Mouse (Mus musculus) thymus, postnatal 10 days (tissue): Measurements from ENCODE around the gene Rasl10b.

Experiments used
- DNase-seq, 2 experiments: peaks; one replicate each; pipeline ENCODE4 v3.0.0; 2021; ENCODE audit warnings: low spot score in 2 of 2

Rasl10b gene

GRCm38 (mm10) chr11:83432533-83432932 lies 23.6 kb downstream of the Rasl10b start:
- no peak for DNase-seq

GRCm38 (mm10) chr11:83437377-83437776 lies 28.4 kb downstream of the Rasl10b start, which contains the start of gene 1700020L24Rik:
1700020L24Rik (plus strand) TSS chr11:83437677.
- DNase-seq: no peak

- no peak for DNase-seq
Measured at GRCm38 (mm10) chr11:83439426-83440060, 30.6 kb downstream of the Rasl10b start.

- DNase-seq: peak; percentile 78 to 91
Measured at GRCm38 (mm10) chr11:83440081-83441064, 31.4 kb downstream of the Rasl10b start.

GRCm38 (mm10) chr11:83441235-83441634 lies 32.3 kb downstream of the Rasl10b start:
- no peak for DNase-seq

GRCm38 (mm10) chr11:83442596-83443267 lies 33.8 kb downstream of the Rasl10b start:
- peak; percentile 28 to 64 for DNase-seq

GRCm38 (mm10) chr11:83443824-83444223 lies 34.9 kb downstream of the Rasl10b start:
- no peak for DNase-seq

GRCm38 (mm10) chr11:83445001-83445400 lies 36.1 kb downstream of the Rasl10b start:
- DNase-seq: no peak

DNA sequence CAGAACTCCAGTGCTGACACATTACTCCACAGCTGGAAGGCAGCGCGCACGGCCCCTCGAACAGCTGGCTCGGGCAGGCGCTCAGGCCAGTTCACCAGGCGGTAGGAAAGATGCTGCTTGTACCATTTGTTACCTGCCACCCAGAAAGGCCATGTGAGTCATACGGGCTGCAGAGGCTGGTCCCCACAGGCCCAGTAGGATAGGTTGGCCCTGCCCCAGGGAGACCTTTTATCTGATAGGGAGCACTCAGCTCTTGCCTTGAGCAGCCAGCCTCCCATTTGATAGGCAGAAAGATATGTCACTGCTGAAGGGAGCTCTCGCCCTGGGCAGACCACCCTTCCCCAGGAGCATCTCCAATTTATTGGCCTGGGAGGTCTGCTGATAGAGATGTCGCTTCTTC lies 38.7 kb downstream of the Rasl10b start:
- DNase-seq: no peak

- no peak for DNase-seq
Measured at GRCm38 (mm10) chr11:83448021-83448926, 39.3 kb downstream of the Rasl10b start.

DNA sequence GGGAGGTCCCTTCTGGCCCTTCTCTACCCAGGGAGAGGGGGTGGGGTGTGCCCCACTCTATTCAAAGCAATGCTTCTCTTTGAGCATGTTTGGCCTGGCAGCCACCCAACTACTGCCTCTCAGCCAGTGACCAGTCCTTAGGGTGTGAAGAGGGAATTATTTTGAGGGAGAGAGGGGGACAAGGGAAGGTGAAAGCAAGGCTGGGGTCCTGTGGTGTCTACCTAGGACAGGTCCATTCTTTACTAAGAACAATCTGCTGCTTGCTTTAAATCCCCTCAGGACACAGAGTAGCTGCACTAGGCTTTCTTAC lies 39.9 kb downstream of the Rasl10b start:
- DNase-seq: no peak

- no peak for DNase-seq
Measured at GRCm38 (mm10) chr11:83449298-83449697, 40.4 kb downstream of the Rasl10b start.

DNA sequence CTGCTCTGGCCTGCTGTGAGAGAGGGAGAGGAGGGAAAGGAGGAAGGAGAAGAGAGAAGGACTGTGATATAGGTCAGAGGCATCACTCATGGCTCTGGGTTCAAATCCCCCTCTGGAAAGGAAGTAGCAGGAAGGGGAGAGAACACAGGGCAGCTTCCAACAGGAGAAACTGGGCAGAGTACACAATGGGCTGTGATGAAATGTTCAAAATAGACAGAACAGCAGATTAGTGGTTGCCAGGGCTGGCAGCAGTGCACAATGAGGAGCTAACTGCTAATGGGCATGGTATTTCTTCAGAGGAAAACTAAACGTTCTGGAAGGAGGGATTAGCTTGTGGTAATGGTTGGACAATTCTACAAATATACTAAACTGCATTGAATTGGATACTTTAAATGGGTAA lies 41.6 kb downstream of the Rasl10b start:
- no peak for DNase-seq

DNA sequence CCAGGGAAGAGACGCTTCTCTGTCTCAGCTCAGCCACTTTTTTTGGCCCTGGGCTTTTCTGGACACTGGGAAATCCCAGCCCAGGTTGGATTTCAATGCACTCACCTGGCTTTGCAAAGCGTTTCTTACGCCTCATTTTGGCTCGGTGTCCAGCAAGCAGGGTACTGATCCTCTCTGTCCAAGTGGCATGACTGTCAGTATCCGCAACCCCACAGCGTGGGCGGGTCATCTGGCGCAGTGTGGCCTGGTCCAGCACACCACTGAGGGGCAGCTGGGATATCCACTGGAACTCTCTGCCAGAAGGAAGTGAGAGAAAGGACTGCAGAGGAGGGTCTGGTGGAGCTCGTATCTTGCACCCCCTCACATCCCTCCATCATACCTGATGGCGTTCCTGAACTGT lies 42.3 kb downstream of the Rasl10b start:
- no peak for DNase-seq

GRCm38 (mm10) chr11:83454548-83454947 lies 45.6 kb downstream of the Rasl10b start:
- no peak for DNase-seq

DNA sequence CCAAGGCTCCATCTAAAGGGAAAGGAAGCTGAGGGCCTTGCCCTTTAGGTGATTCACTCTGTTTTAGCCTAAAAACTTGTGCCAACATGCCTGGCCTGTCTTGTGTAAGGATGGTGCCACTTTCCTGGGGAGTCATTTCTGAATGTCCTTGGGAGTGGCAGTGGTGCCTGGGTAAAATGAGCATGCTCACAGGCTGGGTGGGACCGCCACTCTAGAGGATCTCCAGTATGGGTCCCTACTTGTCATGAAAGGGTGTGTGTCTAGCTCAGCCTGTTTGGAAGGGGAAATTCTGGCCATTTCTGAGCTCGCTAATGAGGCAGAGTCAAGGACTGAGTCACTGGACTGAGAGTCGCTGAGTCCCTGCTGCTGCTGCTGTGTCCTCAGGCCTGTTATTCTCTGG lies 46.7 kb downstream of the Rasl10b start:
- no peak for DNase-seq

DNA sequence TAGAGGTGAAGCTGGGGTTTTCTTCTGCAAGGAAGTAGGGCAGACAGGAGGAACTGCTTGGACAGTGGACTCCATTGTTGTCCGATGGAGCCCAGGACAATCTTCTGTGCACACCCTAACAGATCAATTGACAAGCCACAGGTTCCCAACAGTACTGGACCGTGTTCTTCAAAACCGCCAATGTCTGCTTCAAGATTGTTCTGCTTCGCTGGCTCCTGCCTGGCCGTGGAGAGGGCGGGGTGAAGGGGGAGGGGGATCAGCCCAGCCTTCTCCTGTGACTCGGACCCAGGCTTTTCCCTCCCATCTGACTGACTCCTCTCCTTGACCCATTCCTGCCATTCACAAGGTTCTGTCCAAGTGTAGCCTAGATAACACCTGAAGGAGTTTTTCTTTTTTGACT lies 48.3 kb downstream of the Rasl10b start:
- DNase-seq: no peak

GRCm38 (mm10) chr11:83457912-83458601 lies 49.1 kb downstream of the Rasl10b start:
- DNase-seq: no peak

DNA sequence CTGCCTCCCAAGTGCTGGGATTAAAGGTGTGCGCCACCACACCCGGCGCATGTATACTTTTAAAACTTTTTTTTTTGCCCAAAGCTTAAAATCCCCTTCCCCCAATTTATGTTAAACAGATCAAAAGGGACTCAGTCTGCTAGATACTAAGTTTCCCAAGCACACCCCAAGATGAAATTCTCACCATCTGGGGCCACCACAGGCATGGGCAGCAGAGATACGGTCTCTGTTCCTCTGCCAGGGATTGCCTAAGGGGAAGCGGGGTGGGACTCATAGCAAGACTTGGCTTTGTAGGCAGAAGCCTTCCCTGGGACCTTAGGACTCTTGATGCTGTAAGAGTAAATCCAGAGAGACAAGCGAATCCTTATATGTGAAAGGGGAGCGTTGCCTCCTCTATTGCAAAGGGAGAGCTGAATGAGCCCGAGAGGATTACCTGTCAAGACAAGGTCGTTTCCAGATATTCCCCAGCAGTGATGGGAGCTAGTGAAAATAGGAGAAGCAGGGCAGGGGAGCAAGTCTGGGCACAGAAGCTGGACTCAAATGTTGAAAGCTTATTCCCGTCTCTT lies 52.6 kb downstream of the Rasl10b start:
- no peak for DNase-seq

- no peak for DNase-seq
Measured at GRCm38 (mm10) chr11:83462711-83463244, 53.8 kb downstream of the Rasl10b start, which contains the start of gene Mmp28. Mmp28 (minus strand) TSS chr11:83463071.
